Mouse (Mus musculus): ENCODE data around the gene Guk1. TPM values are rescaled to one million over a fixed set of nuclear protein-coding genes. Genes with fewer than 3 reads are reported as not detected.

Gene Guk1
- polyA plus RNA-seq, 1 experiment from 2014 or later: 132 TPM

GRCm38 (mm10) chr11:59162443-59163254, 29.4 kb downstream of the Guk1 start:
- Histone ChIP-seq H3K36me3 (ENCODE audit: control insufficient read depth, insufficient read depth, low read length) (0 out of 2 replicates have a peak, but pooled peaks cover 6% of the 10 kb centered on the region), H3K9ac (ENCODE audit: low read depth, low read length) (peak overlapping the region; percentile 52; the same call in 1 of the 2 replicates), H3K4me2 (replicated peaks; ENCODE audit: low read depth, low read length) (peak overlapping the region; percentile 74), H3K4me3 (ENCODE audit: low read length) (peak overlapping the region; percentile 78), H3K27ac (ENCODE audit: low read depth, low read length) (peak overlapping the region; percentile 98; the same call in 1 of the 2 replicates), H3K27me3 (ENCODE audit: control insufficient read depth, insufficient read depth, low read length) (no peaks in the 10 kb centered on the region), H3K9me3 (ENCODE audit: control insufficient read depth, low read length) (no peaks in the 10 kb centered on the region), H3K4me1 (ENCODE audit: control insufficient read depth, insufficient read depth, low read length) (peaks cover 7% of the 10 kb centered on the region)
- WGBS: 63% methylated on average over 9 of the region's 9 CpGs
- no peak for ATAC-seq (ENCODE audit: low FRiP score, low TSS enrichment)

- Histone ChIP-seq H3K4me2 (replicated peaks; ENCODE audit: low read depth, low read length) (no peak overlapping the region), H3K27ac (ENCODE audit: low read depth, low read length) (no peak overlapping the region), H3K9me3 (ENCODE audit: control insufficient read depth, low read length) (no peaks in the 10 kb centered on the region), H3K36me3 (ENCODE audit: control insufficient read depth, insufficient read depth, low read length) (0 out of 2 replicates have a peak, but pooled peaks cover 6% of the 10 kb centered on the region), H3K4me3 (ENCODE audit: low read length) (no peak overlapping the region), H3K27me3 (ENCODE audit: control insufficient read depth, insufficient read depth, low read length) (no peaks in the 10 kb centered on the region), H3K4me1 (ENCODE audit: control insufficient read depth, insufficient read depth, low read length) (peaks cover 7% of the 10 kb centered on the region), H3K9ac (ENCODE audit: low read depth, low read length) (no peak overlapping the region)
- WGBS: 77% methylated on average over 5 of the region's 5 CpGs
- no peak for ATAC-seq (ENCODE audit: low FRiP score, low TSS enrichment)
Measured at GRCm38 (mm10) chr11:59161398-59161797, 30.6 kb downstream of the Guk1 start.

DNA sequence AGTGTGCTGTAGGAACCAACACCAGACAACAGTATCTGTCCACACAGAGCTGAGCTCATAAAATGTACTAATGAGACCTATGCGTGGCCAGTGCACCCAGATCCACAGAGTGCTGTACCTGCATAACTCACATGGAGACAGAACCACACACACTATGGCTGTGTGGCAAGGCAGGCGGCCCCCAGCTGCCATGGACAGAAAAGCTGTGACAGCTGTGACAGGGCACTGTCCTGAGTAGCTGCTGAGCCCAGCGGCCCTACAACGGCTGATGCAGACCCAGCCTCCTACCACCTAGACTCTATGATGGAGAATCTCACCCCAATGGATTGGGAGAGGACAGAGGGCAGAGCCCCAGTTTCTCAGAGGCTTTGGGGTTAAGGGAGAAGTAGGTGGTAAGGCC, 32.5 kb downstream of the Guk1 start:
- ATAC-seq (ENCODE audit: low FRiP score, low TSS enrichment): no peak
- WGBS: 92% methylated on average over 4 of the region's 4 CpGs
- H3K4me1 ChIP-seq (ENCODE audit: control insufficient read depth, insufficient read depth, low read length): peaks cover 7% of the 10 kb centered on the region
- no peak overlapping the region for H3K4me3 ChIP-seq (ENCODE audit: low read length)
- no peaks in the 10 kb centered on the region for H3K9me3 ChIP-seq (ENCODE audit: control insufficient read depth, low read length)
- no peak overlapping the region for H3K9ac ChIP-seq (ENCODE audit: low read depth, low read length)
- H3K36me3 ChIP-seq (ENCODE audit: control insufficient read depth, insufficient read depth, low read length): 0 out of 2 replicates have a peak, but pooled peaks cover 11% of the 10 kb centered on the region
- H3K4me2 ChIP-seq (replicated peaks; ENCODE audit: low read depth, low read length): no peak overlapping the region
- H3K27me3 ChIP-seq (ENCODE audit: control insufficient read depth, insufficient read depth, low read length): no peaks in the 10 kb centered on the region
- H3K27ac ChIP-seq (ENCODE audit: low read depth, low read length): no peak overlapping the region

GRCm38 (mm10) chr11:59159099-59159498, 32.9 kb downstream of the Guk1 start:
- 94% methylated on average over 13 of the region's 13 CpGs for WGBS
- H3K4me2 ChIP-seq (replicated peaks; ENCODE audit: low read depth, low read length): no peak overlapping the region
- no peak overlapping the region for H3K4me3 ChIP-seq (ENCODE audit: low read length)
- ATAC-seq (ENCODE audit: low FRiP score, low TSS enrichment): no peak
- no peak overlapping the region for H3K9ac ChIP-seq (ENCODE audit: low read depth, low read length)
- H3K36me3 ChIP-seq (ENCODE audit: control insufficient read depth, insufficient read depth, low read length): 0 out of 2 replicates have a peak, but pooled peaks cover 11% of the 10 kb centered on the region
- no peaks in the 10 kb centered on the region for H3K27me3 ChIP-seq (ENCODE audit: control insufficient read depth, insufficient read depth, low read length)
- no peak overlapping the region for H3K27ac ChIP-seq (ENCODE audit: low read depth, low read length)
- H3K9me3 ChIP-seq (ENCODE audit: control insufficient read depth, low read length): no peaks in the 10 kb centered on the region
- peaks cover 7% of the 10 kb centered on the region for H3K4me1 ChIP-seq (ENCODE audit: control insufficient read depth, insufficient read depth, low read length)

- Histone ChIP-seq H3K27me3 (ENCODE audit: control insufficient read depth, insufficient read depth, low read length) (no peaks in the 10 kb centered on the region), H3K4me1 (ENCODE audit: control insufficient read depth, insufficient read depth, low read length) (no peaks in the 10 kb centered on the region), H3K4me3 (ENCODE audit: low read length) (no peak overlapping the region), H3K27ac (ENCODE audit: low read depth, low read length) (no peak overlapping the region), H3K36me3 (ENCODE audit: control insufficient read depth, insufficient read depth, low read length) (0 out of 2 replicates have a peak, but pooled peaks cover 11% of the 10 kb centered on the region), H3K4me2 (replicated peaks; ENCODE audit: low read depth, low read length) (no peak overlapping the region), H3K9me3 (ENCODE audit: control insufficient read depth, low read length) (no peaks in the 10 kb centered on the region), H3K9ac (ENCODE audit: low read depth, low read length) (no peak overlapping the region)
- WGBS: 91% methylated on average over 5 of the region's 5 CpGs
- no peak for ATAC-seq (ENCODE audit: low FRiP score, low TSS enrichment)
Measured at GRCm38 (mm10) chr11:59155900-59156299, 36.1 kb downstream of the Guk1 start.

DNA sequence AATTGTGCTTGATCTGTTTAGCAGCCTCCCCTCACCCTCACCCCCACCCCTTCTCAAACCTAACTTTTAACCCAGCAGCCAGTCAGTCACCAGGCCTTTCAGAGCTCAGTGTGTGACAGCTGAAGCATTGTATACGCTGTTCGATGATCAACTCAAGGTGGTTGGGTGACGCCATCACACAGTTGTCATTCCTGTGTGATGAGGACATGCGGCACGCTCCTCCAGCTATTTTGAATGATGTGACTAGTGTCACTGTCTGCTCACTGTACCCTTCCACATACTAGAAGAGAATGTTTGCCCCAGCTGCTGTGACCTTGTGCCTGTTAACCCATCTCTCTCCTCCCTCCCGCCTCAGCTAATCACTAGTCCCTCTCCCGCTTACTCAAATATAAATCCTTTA, 37.8 kb downstream of the Guk1 start:
- Histone ChIP-seq H3K4me2 (replicated peaks; ENCODE audit: low read depth, low read length) (no peak overlapping the region), H3K27ac (ENCODE audit: low read depth, low read length) (no peak overlapping the region), H3K4me1 (ENCODE audit: control insufficient read depth, insufficient read depth, low read length) (no peaks in the 10 kb centered on the region), H3K9ac (ENCODE audit: low read depth, low read length) (no peak overlapping the region), H3K36me3 (ENCODE audit: control insufficient read depth, insufficient read depth, low read length) (0 out of 2 replicates have a peak, but pooled peaks cover 11% of the 10 kb centered on the region), H3K4me3 (ENCODE audit: low read length) (no peak overlapping the region), H3K27me3 (ENCODE audit: control insufficient read depth, insufficient read depth, low read length) (no peaks in the 10 kb centered on the region), H3K9me3 (ENCODE audit: control insufficient read depth, low read length) (no peaks in the 10 kb centered on the region)
- WGBS: 89% methylated on average over 7 of the region's 7 CpGs
- no peak for ATAC-seq (ENCODE audit: low FRiP score, low TSS enrichment)

DNA sequence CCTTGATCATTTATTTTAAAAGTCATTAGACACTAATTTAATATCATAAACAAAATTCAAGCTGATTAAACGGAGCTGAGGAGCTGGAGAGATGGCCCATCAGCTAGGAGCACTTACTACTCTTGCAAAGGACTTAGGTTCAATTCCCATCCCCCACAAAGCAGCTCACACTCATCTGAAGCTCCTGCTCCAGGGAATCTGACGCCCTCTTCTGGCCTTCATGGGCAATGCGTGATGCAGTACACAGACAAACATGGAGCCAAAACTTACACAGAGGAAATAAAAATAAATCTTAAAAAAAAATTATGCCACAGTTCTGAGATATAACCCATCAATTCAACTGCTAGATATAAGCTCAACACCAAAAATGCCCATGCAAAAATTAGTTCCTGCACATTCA, 40.3 kb downstream of the Guk1 start:
- H3K36me3 ChIP-seq (ENCODE audit: control insufficient read depth, insufficient read depth, low read length): 0 out of 2 replicates have a peak, but pooled peaks cover 5% of the 10 kb centered on the region
- 33% methylated on average over 3 of the region's 3 CpGs for WGBS
- no peaks in the 10 kb centered on the region for H3K9me3 ChIP-seq (ENCODE audit: control insufficient read depth, low read length)
- no peak overlapping the region for H3K4me3 ChIP-seq (ENCODE audit: low read length)
- no peak overlapping the region for H3K4me2 ChIP-seq (replicated peaks; ENCODE audit: low read depth, low read length)
- no peaks in the 10 kb centered on the region for H3K4me1 ChIP-seq (ENCODE audit: control insufficient read depth, insufficient read depth, low read length)
- H3K9ac ChIP-seq (ENCODE audit: low read depth, low read length): no peak overlapping the region
- H3K27ac ChIP-seq (ENCODE audit: low read depth, low read length): no peak overlapping the region
- H3K27me3 ChIP-seq (ENCODE audit: control insufficient read depth, insufficient read depth, low read length): no peaks in the 10 kb centered on the region
- ATAC-seq (ENCODE audit: low FRiP score, low TSS enrichment): no peak

- WGBS: 66% methylated on average over 3 of the region's 3 CpGs
- Histone ChIP-seq H3K4me1 (ENCODE audit: control insufficient read depth, insufficient read depth, low read length) (no peaks in the 10 kb centered on the region), H3K9me3 (ENCODE audit: control insufficient read depth, low read length) (no peaks in the 10 kb centered on the region), H3K4me2 (replicated peaks; ENCODE audit: low read depth, low read length) (no peak overlapping the region), H3K36me3 (ENCODE audit: control insufficient read depth, insufficient read depth, low read length) (no peaks in the 10 kb centered on the region), H3K27me3 (ENCODE audit: control insufficient read depth, insufficient read depth, low read length) (no peaks in the 10 kb centered on the region), H3K27ac (ENCODE audit: low read depth, low read length) (no peak overlapping the region), H3K4me3 (ENCODE audit: low read length) (no peak overlapping the region), H3K9ac (ENCODE audit: low read depth, low read length) (no peak overlapping the region)
- no peak for ATAC-seq (ENCODE audit: low FRiP score, low TSS enrichment)
Measured at GRCm38 (mm10) chr11:59149302-59149701, 42.7 kb downstream of the Guk1 start.

GRCm38 (mm10) chr11:59142962-59143361, 49.0 kb downstream of the Guk1 start:
- Histone ChIP-seq H3K4me3 (ENCODE audit: low read length) (no peak overlapping the region), H3K9me3 (ENCODE audit: control insufficient read depth, low read length) (no peaks in the 10 kb centered on the region), H3K27ac (ENCODE audit: low read depth, low read length) (no peak overlapping the region), H3K36me3 (ENCODE audit: control insufficient read depth, insufficient read depth, low read length) (no peaks in the 10 kb centered on the region), H3K4me2 (replicated peaks; ENCODE audit: low read depth, low read length) (no peak overlapping the region), H3K4me1 (ENCODE audit: control insufficient read depth, insufficient read depth, low read length) (no peaks in the 10 kb centered on the region), H3K9ac (ENCODE audit: low read depth, low read length) (no peak overlapping the region), H3K27me3 (ENCODE audit: control insufficient read depth, insufficient read depth, low read length) (no peaks in the 10 kb centered on the region)
- no peak for ATAC-seq (ENCODE audit: low FRiP score, low TSS enrichment)
- WGBS: 66% methylated on average over 5 of the region's 5 CpGs
